Mouse (Mus musculus) spleen, postnatal 4 days (tissue): Measurements from ENCODE around the gene Slc4a7.
"Not testable (repeated sequence)": the region's sequence is repeated elsewhere in the genome, so short reads cannot be mapped to it uniquely, and the experiment has no call there.

Experiments
- DNase-seq, 2 experiments: peaks; one replicate each; pipeline ENCODE4 v3.0.0; 2022; ENCODE audit warnings: low spot score in 2 of 2

The Slc4a7 gene

GRCm38 (mm10) chr14:14800332-14800731, 98.3 kb downstream of the Slc4a7 start:
- no peak for DNase-seq

GRCm38 (mm10) chr14:14800810-14801209, 98.7 kb downstream of the Slc4a7 start:
- no peak for DNase-seq

- not testable (repeated sequence) for DNase-seq
Observed at GRCm38 (mm10) chr14:14803115-14803514, 101.0 kb downstream of the Slc4a7 start, which contains the start of gene Nek10. Nek10 (plus strand) TSS chr14:14803415.

- DNase-seq: no peak
Observed at GRCm38 (mm10) chr14:14803921-14804517, 101.9 kb downstream of the Slc4a7 start.

- DNase-seq: no peak
Observed at GRCm38 (mm10) chr14:14804518-14805212, 102.6 kb downstream of the Slc4a7 start.

- DNase-seq: no peak
Observed at GRCm38 (mm10) chr14:14832520-14833240, 130.6 kb downstream of the Slc4a7 start.

GRCm38 (mm10) chr14:14833498-14833897, 131.4 kb downstream of the Slc4a7 start:
- DNase-seq: no peak

- DNase-seq: no peak
Observed at GRCm38 (mm10) chr14:14834266-14834665, 132.2 kb downstream of the Slc4a7 start.

- DNase-seq: peak in 1 of 2 experiments; percentile 37
Observed at GRCm38 (mm10) chr14:14837627-14838026, 135.5 kb downstream of the Slc4a7 start.

- peak in 1 of 2 experiments; percentile 30 for DNase-seq
Observed at GRCm38 (mm10) chr14:14838109-14838508, 136.0 kb downstream of the Slc4a7 start.

GRCm38 (mm10) chr14:14842734-14843530, 140.9 kb downstream of the Slc4a7 start:
- DNase-seq: no peak
